Mouse (Mus musculus) B cell, adult 2 months (primary cell): Measurements from ENCODE around the gene Hp.

Experiments
- DNase-seq, 2 experiments: peaks; one replicate each; pipeline ENCODE4 v3.0.0; 2022

Hp gene

GRCm38 (mm10) chr8:109578900-109579301, at the start of gene Hp:
Gene Hp (minus strand): TSS chr8:109579172.
- no peak for DNase-seq

GRCm38 (mm10) chr8:109628638-109629037, 49.7 kb upstream of the Hp start:
- DNase-seq = no peak

GRCm38 (mm10) chr8:109615569-109615968, 36.6 kb upstream of the Hp start:
- DNase-seq = no peak

GRCm38 (mm10) chr8:109614243-109615210, 35.6 kb upstream of the Hp start, which contains the start of gene Pkd1l3:
Gene Pkd1l3 (plus strand): TSS chr8:109614517.
- DNase-seq = peak; percentile 9 to 13

- DNase-seq = peak; percentile 19 to 29
These were observed 30.2 kb upstream of the Hp start for GRCm38 (mm10) chr8:109609153-109609502.

- DNase-seq = peak; percentile 94 to 95
These were observed 29.5 kb upstream of the Hp start, which contains the start of gene Dhodh for GRCm38 (mm10) chr8:109608271-109609152. Gene Dhodh (minus strand): TSS chr8:109608673.

GRCm38 (mm10) chr8:109607650-109608049, 28.7 kb upstream of the Hp start:
- DNase-seq = no peak

- DNase-seq = no peak
These were observed 27.8 kb upstream of the Hp start for GRCm38 (mm10) chr8:109606725-109607124.

GRCm38 (mm10) chr8:109595854-109596253, 16.9 kb upstream of the Hp start:
- peak; percentile 74 to 76 for DNase-seq

GRCm38 (mm10) chr8:109593117-109593788, 14.3 kb upstream of the Hp start:
- peak; percentile 12 to 25 for DNase-seq

- DNase-seq = no peak
These were observed 13.2 kb upstream of the Hp start for GRCm38 (mm10) chr8:109592164-109592563.

GRCm38 (mm10) chr8:109591367-109591766, 12.4 kb upstream of the Hp start:
- no peak for DNase-seq

- no peak for DNase-seq
These were observed 11.9 kb upstream of the Hp start for GRCm38 (mm10) chr8:109590901-109591300.

- DNase-seq = no peak
These were observed 8.1 kb upstream of the Hp start for GRCm38 (mm10) chr8:109586972-109587504.

GRCm38 (mm10) chr8:109585652-109586051, 6.7 kb upstream of the Hp start:
- DNase-seq = no peak

GRCm38 (mm10) chr8:109584830-109585229, 5.9 kb upstream of the Hp start:
- no peak for DNase-seq

GRCm38 (mm10) chr8:109584293-109584692, 5.3 kb upstream of the Hp start:
- DNase-seq = no peak

GRCm38 (mm10) chr8:109576311-109576710, 2.7 kb downstream of the Hp start:
- no peak for DNase-seq

- DNase-seq = no peak
These were observed 7.8 kb downstream of the Hp start for GRCm38 (mm10) chr8:109571139-109571538.

GRCm38 (mm10) chr8:109565498-109566333, 13.3 kb downstream of the Hp start, which contains the start of the genes Dhx38 and Txnl4b:
Gene Dhx38 (minus strand): TSS chr8:109565861.
Gene Txnl4b (plus strand): TSS chr8:109565892.
- DNase-seq = peak; percentile 96 to 97

- no peak for DNase-seq
These were observed 14.2 kb downstream of the Hp start for GRCm38 (mm10) chr8:109564766-109565165.
